Mouse (Mus musculus) CH12.LX (cell line): ENCODE data around the gene Tll2.

Source experiments
- BHLHE40 ChIP-seq: IDR thresholded peaks from 2 replicates; pipeline ENCODE4 v1.6.1; 2011; ENCODE audit warnings: mild to moderate bottlenecking, low read depth, low read length, improper control_type of control experiment
- CHD2 ChIP-seq: IDR thresholded peaks from 2 replicates; pipeline ENCODE4 v1.6.1; 2011; ENCODE audit warnings: low read length, improper control_type of control experiment
- CTCF ChIP-seq, 2 experiments: IDR thresholded peaks in 1 of 2; conservative IDR thresholded peaks in 1 of 2; 2 replicates each; pipeline ENCODE4 v1.5.1; 2011 to 2012; ENCODE audit warnings: low read depth in 2 of 2, low read length in 2 of 2, improper control_type of control experiment in 1 of 2, inconsistent platforms in 1 of 2, mild to moderate bottlenecking in 1 of 2, moderate library complexity in 1 of 2
- EP300 ChIP-seq: IDR thresholded peaks from 2 replicates; pipeline ENCODE4 v1.6.1; 2011; ENCODE audit warnings: low read length, improper control_type of control experiment
- GABPA ChIP-seq: IDR thresholded peaks from 2 replicates; pipeline ENCODE4 v1.6.1; 2012; ENCODE audit warnings: low read depth, low read length, improper control_type of control experiment, inconsistent platforms; ENCODE audit not compliant: insufficient replicate concordance
- IRF4 ChIP-seq: IDR thresholded peaks from 2 replicates; pipeline ENCODE4 v1.6.1; 2014; ENCODE audit warnings: low read depth, mild to moderate bottlenecking, inconsistent platforms, low read length, improper control_type of control experiment
- KAT2A ChIP-seq: IDR thresholded peaks from 2 replicates; pipeline ENCODE4 v1.6.1; 2012; ENCODE audit warnings: low read length, improper control_type of control experiment, inconsistent platforms; ENCODE audit not compliant: insufficient replicate concordance
- MXI1 ChIP-seq: IDR thresholded peaks from 2 replicates; pipeline ENCODE4 v1.6.1; 2011; ENCODE audit warnings: mild to moderate bottlenecking, low read depth, low read length, improper control_type of control experiment
- NELFE ChIP-seq: IDR thresholded peaks from 2 replicates; pipeline ENCODE4 v1.6.1; 2011; ENCODE audit warnings: low read depth, low read length, improper control_type of control experiment
- POLR2A ChIP-seq: IDR thresholded peaks from 2 replicates; pipeline ENCODE4 v1.6.1; 2011; ENCODE audit warnings: low read depth, mild to moderate bottlenecking, improper control_type of control experiment, low read length
- POLR2AphosphoS2 ChIP-seq: IDR thresholded peaks from 2 replicates; pipeline ENCODE4 v1.6.1; 2011; ENCODE audit warnings: low read depth, low read length, improper control_type of control experiment
- ZKSCAN1 ChIP-seq: IDR thresholded peaks from 2 replicates; pipeline ENCODE4 v1.6.1; 2012; ENCODE audit warnings: low read depth, inconsistent platforms, low read length, improper control_type of control experiment, borderline replicate concordance
- ZMIZ1 ChIP-seq: IDR thresholded peaks from 2 replicates; pipeline ENCODE4 v1.6.1; 2012; ENCODE audit warnings: low read depth, mild to moderate bottlenecking, inconsistent platforms, low read length, improper control_type of control experiment
- ZNF384 ChIP-seq: IDR thresholded peaks from 2 replicates; pipeline ENCODE4 v1.6.1; 2012; ENCODE audit warnings: low read depth, low read length, improper control_type of control experiment, inconsistent platforms

- TF ChIP-seq ZMIZ1 (no peak), ZNF384 (no peak), KAT2A (no peak), GABPA (no peak), CTCF (conservative IDR thresholded peaks at IDR 0.05 in 1 of 2, IDR thresholded peaks at IDR 0.05 in 1 of 2; ENCODE audit: low read depth in 2 of 2, low read length in 2 of 2) (no peak), MXI1 (no peak), NELFE (no peak), CHD2 (no peak), EP300 (no peak), IRF4 (no peak), POLR2A (no peak), BHLHE40 (no peak), ZKSCAN1 (no peak), POLR2AphosphoS2 (no peak)
Observed at GRCm38 (mm10) chr19:41241997-41242396, 35.4 kb upstream of the Tll2 start.
